Mouse (Mus musculus): ENCODE results near the gene Zbtb34.

Gene Zbtb34

GRCm38 (mm10) chr2:33401217-33401616 lies 29.9 kb downstream of the Zbtb34 start:
- DNase-seq (ENCODE audit: low spot score in 2 of 2) = no peak

- no peak for DNase-seq (ENCODE audit: low spot score in 2 of 2)
Observed at GRCm38 (mm10) chr2:33400541-33400940, 30.6 kb downstream of the Zbtb34 start.

GRCm38 (mm10) chr2:33399091-33399490 lies 32.0 kb downstream of the Zbtb34 start:
- DNase-seq (ENCODE audit: low spot score in 2 of 2) = no peak

- no peak for DNase-seq (ENCODE audit: low spot score in 2 of 2)
Observed at GRCm38 (mm10) chr2:33397036-33397435, 34.1 kb downstream of the Zbtb34 start.

- no peak for DNase-seq (ENCODE audit: low spot score in 2 of 2)
Observed at GRCm38 (mm10) chr2:33395053-33395452, 36.1 kb downstream of the Zbtb34 start.

GRCm38 (mm10) chr2:33393951-33394635 lies 37.0 kb downstream of the Zbtb34 start:
- DNase-seq (ENCODE audit: low spot score in 2 of 2) = no peak

GRCm38 (mm10) chr2:33393021-33393420 lies 38.1 kb downstream of the Zbtb34 start:
- no peak for DNase-seq (ENCODE audit: low spot score in 2 of 2)

GRCm38 (mm10) chr2:33371648-33372408 lies 59.3 kb downstream of the Zbtb34 start:
- no peak for DNase-seq (ENCODE audit: low spot score in 2 of 2)

- DNase-seq (ENCODE audit: low spot score in 2 of 2) = peak; percentile 90 to 93
Observed at GRCm38 (mm10) chr2:33370777-33371647, 60.1 kb downstream of the Zbtb34 start, which contains the start of gene Ralgps1. Ralgps1 (minus strand) TSS chr2:33371486.

- DNase-seq (ENCODE audit: low spot score in 2 of 2) = peak in 1 of 2 experiments; percentile 13
Observed at GRCm38 (mm10) chr2:33370276-33370776, 60.8 kb downstream of the Zbtb34 start.

- DNase-seq (ENCODE audit: low spot score in 2 of 2) = no peak
Observed at GRCm38 (mm10) chr2:33369453-33369852, 61.7 kb downstream of the Zbtb34 start.

GRCm38 (mm10) chr2:33368486-33368885 lies 62.6 kb downstream of the Zbtb34 start:
- DNase-seq (ENCODE audit: low spot score in 2 of 2) = no peak

GRCm38 (mm10) chr2:33365703-33366471 lies 65.2 kb downstream of the Zbtb34 start:
- DNase-seq (ENCODE audit: low spot score in 2 of 2) = no peak

GRCm38 (mm10) chr2:33364656-33365055 lies 66.5 kb downstream of the Zbtb34 start:
- DNase-seq (ENCODE audit: low spot score in 2 of 2) = no peak

- no peak for DNase-seq (ENCODE audit: low spot score in 2 of 2)
Observed at GRCm38 (mm10) chr2:33363890-33364289, 67.2 kb downstream of the Zbtb34 start.

- DNase-seq (ENCODE audit: low spot score in 2 of 2) = no peak
Observed at GRCm38 (mm10) chr2:33361139-33361716, 69.9 kb downstream of the Zbtb34 start.

GRCm38 (mm10) chr2:33360564-33360963 lies 70.6 kb downstream of the Zbtb34 start:
- no peak for DNase-seq (ENCODE audit: low spot score in 2 of 2)

- DNase-seq (ENCODE audit: low spot score in 2 of 2) = peak in 1 of 2 experiments; percentile 31
Observed at GRCm38 (mm10) chr2:33359184-33359583, 71.9 kb downstream of the Zbtb34 start.

- DNase-seq (ENCODE audit: low spot score in 2 of 2) = no peak
Observed at GRCm38 (mm10) chr2:33357250-33357838, 73.8 kb downstream of the Zbtb34 start.

Data from natural killer cell, adult 2 months (primary cell).